Mouse (Mus musculus): ENCODE results near the gene 6330403K07Rik. TPM values are rescaled to one million over a fixed set of nuclear protein-coding genes. Genes with fewer than 3 reads are reported as not detected.
A peak's percentile ranks its signal among the peaks of the same experiment; 100 is the strongest.

Gene 6330403K07Rik
- polyA plus RNA-seq, 1 experiment from 2014 or later, result 82.8 TPM

- Histone ChIP-seq H3K27me3 (ENCODE audit: control insufficient read depth, insufficient read depth, low read length) (no peaks in the 10 kb centered on the region), H3K4me2 (ENCODE audit: low read depth, low read length) (no peak overlapping the region), H3K4me3 (ENCODE audit: low read depth, low read length) (no peak overlapping the region), H3K9ac (replicated peaks; ENCODE audit: low read length) (no peak overlapping the region), H3K27ac (replicated peaks; ENCODE audit: low read depth, low read length) (no peak overlapping the region), H3K9me3 (replicated peaks; ENCODE audit: control insufficient read depth, low read length) (no peaks in the 10 kb centered on the region), H3K36me3 (replicated peaks; ENCODE audit: control insufficient read depth, insufficient read depth, low read depth, low read length) (no peaks in the 10 kb centered on the region), H3K4me1 (ENCODE audit: control insufficient read depth, insufficient read depth, low read length) (no peaks in the 10 kb centered on the region)
- 96% methylated on average over 6 of the region's 6 CpGs for WGBS
- DNase-seq (ENCODE audit: low spot score) (no peak), ATAC-seq (replicated peaks; ENCODE audit: insufficient number of reproducible peaks, low FRiP score, low TSS enrichment, low read depth) (no peak)
These were observed 26.3 kb downstream of the 6330403K07Rik start for GRCm38 (mm10) chr11:71007026-71007425.

DNA sequence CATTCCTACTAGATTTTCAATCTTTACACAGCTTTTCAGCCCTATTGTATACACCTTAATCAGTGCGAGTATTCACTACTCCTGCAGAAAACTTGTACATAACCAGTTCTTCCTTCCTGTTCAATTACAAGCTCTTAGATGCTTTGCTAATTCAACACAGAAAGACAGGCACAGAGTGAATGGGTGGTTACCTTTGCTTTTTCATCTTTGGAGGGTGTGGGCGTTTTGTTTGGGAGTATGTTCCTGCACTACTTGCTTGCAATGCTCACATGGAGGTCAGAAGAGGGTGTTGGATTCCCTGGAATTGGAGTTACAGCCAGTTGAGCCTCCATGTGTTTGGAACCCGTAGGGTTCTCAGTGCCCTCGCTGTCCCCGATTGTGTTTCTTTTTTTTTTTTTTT, 28.3 kb downstream of the 6330403K07Rik start:
- no peaks in the 10 kb centered on the region for H3K36me3 ChIP-seq (replicated peaks; ENCODE audit: control insufficient read depth, insufficient read depth, low read depth, low read length)
- no peaks in the 10 kb centered on the region for H3K4me1 ChIP-seq (ENCODE audit: control insufficient read depth, insufficient read depth, low read length)
- H3K4me3 ChIP-seq (ENCODE audit: low read depth, low read length), result peak overlapping the region; percentile 19
- no peak overlapping the region for H3K4me2 ChIP-seq (ENCODE audit: low read depth, low read length)
- H3K9me3 ChIP-seq (replicated peaks; ENCODE audit: control insufficient read depth, low read length), result no peaks in the 10 kb centered on the region
- 0 out of 2 replicates have a peak overlapping the region, but pooled peaks have one; percentile 15 for H3K9ac ChIP-seq (replicated peaks; ENCODE audit: low read length)
- H3K27me3 ChIP-seq (ENCODE audit: control insufficient read depth, insufficient read depth, low read length), result no peaks in the 10 kb centered on the region
- 65% methylated on average over 5 of the region's 5 CpGs for WGBS
- H3K27ac ChIP-seq (replicated peaks; ENCODE audit: low read depth, low read length), result no peak overlapping the region
- DNase-seq (ENCODE audit: low spot score) (peak; percentile 7), ATAC-seq (replicated peaks; ENCODE audit: insufficient number of reproducible peaks, low FRiP score, low TSS enrichment, low read depth) (no peak)

GRCm38 (mm10) chr11:71004316-71004773, 29.0 kb downstream of the 6330403K07Rik start, which contains the start of gene Dhx33:
Gene Dhx33, minus strand, starts transcription at chr11:71004437.
- Histone ChIP-seq H3K4me2 (ENCODE audit: low read depth, low read length) (peak within 1 kb of the TSS; percentile 64), H3K4me3 (ENCODE audit: low read depth, low read length) (peak within 1 kb of the TSS; percentile 95), H3K9me3 (replicated peaks; ENCODE audit: control insufficient read depth, low read length) (no peaks in the 10 kb centered on the region), H3K27me3 (ENCODE audit: control insufficient read depth, insufficient read depth, low read length) (no peaks in the 10 kb centered on the region), H3K36me3 (replicated peaks; ENCODE audit: control insufficient read depth, insufficient read depth, low read depth, low read length) (no peaks in the 10 kb centered on the region), H3K9ac (replicated peaks; ENCODE audit: low read length) (peak within 1 kb of the TSS; percentile 75), H3K27ac (replicated peaks; ENCODE audit: low read depth, low read length) (peak within 1 kb of the TSS; percentile 65), H3K4me1 (ENCODE audit: control insufficient read depth, insufficient read depth, low read length) (no peaks in the 10 kb centered on the region)
- ATAC-seq (replicated peaks; ENCODE audit: insufficient number of reproducible peaks, low FRiP score, low TSS enrichment, low read depth) (peak; percentile 97), DNase-seq (ENCODE audit: low spot score) (peak; percentile 98)
- 1% methylated on average over 35 of the region's 35 CpGs for WGBS

DNA sequence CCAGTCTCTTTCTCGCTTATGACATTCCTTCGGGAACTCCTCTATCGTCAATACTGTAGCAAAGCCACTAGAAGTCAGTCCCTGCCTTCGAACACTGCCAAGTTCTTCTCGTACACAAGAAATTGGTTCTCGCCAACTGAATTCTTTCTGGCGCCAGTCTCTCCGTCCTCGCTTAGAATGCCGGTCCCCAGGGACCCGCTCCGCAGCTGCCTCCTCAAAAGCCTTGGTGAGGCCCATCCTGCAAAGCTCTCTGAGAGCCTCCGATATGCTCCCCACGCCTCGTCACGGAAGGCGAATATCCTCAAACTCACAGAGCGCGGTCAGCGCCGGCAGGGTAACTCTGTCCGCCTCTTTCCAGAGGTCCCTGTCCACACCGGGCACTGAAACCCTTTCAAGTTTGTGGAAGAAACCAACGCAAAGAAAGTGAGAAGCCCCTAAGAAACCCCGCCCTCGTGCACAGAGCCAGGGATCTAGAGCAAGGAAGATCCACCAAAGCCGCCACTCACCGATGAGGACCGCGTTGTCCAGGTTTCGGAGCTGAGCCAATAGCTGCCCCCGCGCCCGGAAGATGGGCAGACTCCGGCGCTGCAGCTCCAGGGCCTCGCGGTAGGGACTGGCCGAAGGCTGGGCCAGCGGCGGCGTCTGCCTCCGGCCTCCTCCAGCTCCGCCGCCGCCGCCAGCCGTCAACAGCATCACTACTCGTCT, 29.6 kb downstream of the 6330403K07Rik start:
- peak overlapping the region; percentile 75 for H3K9ac ChIP-seq (replicated peaks; ENCODE audit: low read length)
- no peaks in the 10 kb centered on the region for H3K4me1 ChIP-seq (ENCODE audit: control insufficient read depth, insufficient read depth, low read length)
- no peaks in the 10 kb centered on the region for H3K36me3 ChIP-seq (replicated peaks; ENCODE audit: control insufficient read depth, insufficient read depth, low read depth, low read length)
- DNase-seq (ENCODE audit: low spot score) (peak; percentile 60), ATAC-seq (replicated peaks; ENCODE audit: insufficient number of reproducible peaks, low FRiP score, low TSS enrichment, low read depth) (peak; percentile 85)
- H3K4me3 ChIP-seq (ENCODE audit: low read depth, low read length), result peak overlapping the region; percentile 95
- no peaks in the 10 kb centered on the region for H3K27me3 ChIP-seq (ENCODE audit: control insufficient read depth, insufficient read depth, low read length)
- H3K4me2 ChIP-seq (ENCODE audit: low read depth, low read length), result peak overlapping the region; percentile 64
- H3K9me3 ChIP-seq (replicated peaks; ENCODE audit: control insufficient read depth, low read length), result no peaks in the 10 kb centered on the region
- peak overlapping the region; percentile 65 for H3K27ac ChIP-seq (replicated peaks; ENCODE audit: low read depth, low read length)
- under 1% methylated on average over 49 of the region's 49 CpGs for WGBS

DNA sequence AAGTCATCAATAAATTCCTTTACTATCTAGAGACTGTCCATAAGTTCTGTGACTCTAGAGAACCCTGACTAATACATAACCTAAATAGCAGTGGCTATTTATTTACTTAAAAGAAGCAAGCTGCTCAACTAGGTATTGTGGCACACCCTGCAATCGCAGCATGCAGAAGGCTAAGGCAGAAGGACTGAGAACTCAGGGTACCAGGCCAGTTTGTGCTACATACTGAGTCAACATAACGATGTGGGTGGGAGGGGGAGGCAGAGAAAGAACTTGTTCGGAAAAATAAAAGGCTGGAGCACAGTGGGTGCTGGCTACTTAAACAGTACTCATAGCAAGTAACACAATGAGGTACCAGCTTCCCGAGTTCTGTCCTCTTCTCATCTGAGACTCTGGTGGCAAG, 32.1 kb downstream of the 6330403K07Rik start:
- no peak overlapping the region for H3K9ac ChIP-seq (replicated peaks; ENCODE audit: low read length)
- ATAC-seq (replicated peaks; ENCODE audit: insufficient number of reproducible peaks, low FRiP score, low TSS enrichment, low read depth) (no peak), DNase-seq (ENCODE audit: low spot score) (no peak)
- H3K9me3 ChIP-seq (replicated peaks; ENCODE audit: control insufficient read depth, low read length), result no peaks in the 10 kb centered on the region
- H3K4me3 ChIP-seq (ENCODE audit: low read depth, low read length), result no peak overlapping the region
- 81% methylated on average over 4 of the region's 4 CpGs for WGBS
- H3K36me3 ChIP-seq (replicated peaks; ENCODE audit: control insufficient read depth, insufficient read depth, low read depth, low read length), result no peaks in the 10 kb centered on the region
- no peak overlapping the region for H3K27ac ChIP-seq (replicated peaks; ENCODE audit: low read depth, low read length)
- no peak overlapping the region for H3K4me2 ChIP-seq (ENCODE audit: low read depth, low read length)
- H3K4me1 ChIP-seq (ENCODE audit: control insufficient read depth, insufficient read depth, low read length), result no peaks in the 10 kb centered on the region
- H3K27me3 ChIP-seq (ENCODE audit: control insufficient read depth, insufficient read depth, low read length), result no peaks in the 10 kb centered on the region

DNA sequence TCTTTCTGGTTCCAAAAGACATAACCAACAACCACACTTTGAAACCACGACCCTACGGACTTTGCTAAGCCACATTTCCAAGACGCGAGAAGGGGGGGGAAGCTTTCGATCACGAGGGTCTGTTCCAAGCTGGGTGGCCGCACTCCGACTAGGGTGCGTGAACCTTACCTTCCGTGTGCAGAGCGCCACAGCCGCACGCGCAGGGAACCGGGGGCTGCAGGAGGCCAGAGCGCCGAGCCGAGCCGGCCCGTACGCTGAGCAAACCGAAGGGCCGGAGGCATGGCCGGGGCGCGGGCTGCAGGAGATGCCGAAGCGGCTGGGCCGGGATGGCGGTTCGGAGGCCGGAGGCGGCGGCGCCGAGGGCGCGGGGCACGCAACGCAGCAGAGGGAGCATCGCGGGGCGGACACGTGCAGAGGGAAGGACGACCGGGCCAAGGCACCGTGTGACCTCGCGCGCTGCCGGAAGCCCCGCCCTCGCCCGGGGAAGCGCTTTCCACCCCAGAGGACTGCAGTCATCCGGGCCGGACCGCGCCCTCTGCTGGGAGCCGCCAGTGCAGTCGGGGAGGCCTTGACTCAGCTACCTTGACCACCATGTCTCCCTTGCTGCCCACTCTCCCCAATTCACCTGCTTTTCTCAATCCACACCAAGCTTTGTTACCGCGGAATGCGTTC, 50.6 kb downstream of the 6330403K07Rik start, which contains the start of gene C1qbp:
Gene C1qbp, minus strand, starts transcription at position 470 of the 672 bp plus-strand sequence.
- no peaks in the 10 kb centered on the region for H3K9me3 ChIP-seq (replicated peaks; ENCODE audit: control insufficient read depth, low read length)
- no peaks in the 10 kb centered on the region for H3K27me3 ChIP-seq (ENCODE audit: control insufficient read depth, insufficient read depth, low read length)
- ATAC-seq (replicated peaks; ENCODE audit: insufficient number of reproducible peaks, low FRiP score, low TSS enrichment, low read depth), result peak; percentile 94
- H3K4me1 ChIP-seq (ENCODE audit: control insufficient read depth, insufficient read depth, low read length), result peaks cover 2% of the 10 kb centered on the region; the same call in 1 of the 2 replicates
- peak; percentile 92 for DNase-seq (ENCODE audit: low spot score)
- H3K9ac ChIP-seq (replicated peaks; ENCODE audit: low read length), result peak within 1 kb of the TSS; percentile 92
- peak within 1 kb of the TSS; percentile 96 for H3K4me3 ChIP-seq (ENCODE audit: low read depth, low read length)
- H3K27ac ChIP-seq (replicated peaks; ENCODE audit: low read depth, low read length), result 0 out of 2 replicates have a peak within 1 kb of the TSS, but pooled peaks have one; percentile 59
- H3K36me3 ChIP-seq (replicated peaks; ENCODE audit: control insufficient read depth, insufficient read depth, low read depth, low read length), result peaks cover 13% of the 10 kb centered on the region
- under 1% methylated on average over 39 of the region's 64 CpGs for WGBS
- peak within 1 kb of the TSS; percentile 73 for H3K4me2 ChIP-seq (ENCODE audit: low read depth, low read length)

DNA sequence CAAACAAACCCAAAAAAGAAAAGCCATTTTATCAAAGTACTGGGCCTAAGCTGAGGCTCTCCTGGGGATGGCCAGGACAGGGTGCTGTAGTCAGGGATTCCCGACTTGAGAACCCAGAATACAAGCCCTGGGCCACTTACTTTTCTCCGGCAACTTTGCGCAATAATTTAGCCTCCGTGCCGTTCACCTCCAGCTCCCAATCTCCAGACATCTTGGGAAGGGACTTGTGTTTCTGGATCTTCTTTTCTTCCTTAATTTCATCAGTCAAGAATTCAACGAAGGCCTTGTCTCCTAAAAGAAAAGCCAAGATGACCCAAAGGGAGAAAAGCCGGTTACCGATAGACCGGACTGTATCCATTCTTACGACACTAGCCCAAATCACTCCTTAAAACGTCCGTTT, 51.3 kb downstream of the 6330403K07Rik start:
- peaks cover 2% of the 10 kb centered on the region; the same call in 1 of the 2 replicates for H3K4me1 ChIP-seq (ENCODE audit: control insufficient read depth, insufficient read depth, low read length)
- H3K27me3 ChIP-seq (ENCODE audit: control insufficient read depth, insufficient read depth, low read length), result no peaks in the 10 kb centered on the region
- H3K9ac ChIP-seq (replicated peaks; ENCODE audit: low read length), result peak overlapping the region; percentile 92
- no peak overlapping the region for H3K27ac ChIP-seq (replicated peaks; ENCODE audit: low read depth, low read length)
- no peaks in the 10 kb centered on the region for H3K9me3 ChIP-seq (replicated peaks; ENCODE audit: control insufficient read depth, low read length)
- WGBS, result 8% methylated on average over 12 of the region's 12 CpGs
- H3K4me3 ChIP-seq (ENCODE audit: low read depth, low read length), result peak overlapping the region; percentile 96
- ATAC-seq (replicated peaks; ENCODE audit: insufficient number of reproducible peaks, low FRiP score, low TSS enrichment, low read depth) (no peak), DNase-seq (ENCODE audit: low spot score) (no peak)
- H3K4me2 ChIP-seq (ENCODE audit: low read depth, low read length), result peak overlapping the region; percentile 73
- peaks cover 14% of the 10 kb centered on the region for H3K36me3 ChIP-seq (replicated peaks; ENCODE audit: control insufficient read depth, insufficient read depth, low read depth, low read length)

All from embryonic facial prominence, embryonic 11.5 days (tissue).